Mouse (Mus musculus) ovary, postnatal 10 days (tissue): Measurements from ENCODE around the gene Myo16.

Source experiments
- DNase-seq: peaks from one replicate; pipeline ENCODE4 v3.0.0; 2022; ENCODE audit warnings: low spot score

The Myo16 gene

DNA sequence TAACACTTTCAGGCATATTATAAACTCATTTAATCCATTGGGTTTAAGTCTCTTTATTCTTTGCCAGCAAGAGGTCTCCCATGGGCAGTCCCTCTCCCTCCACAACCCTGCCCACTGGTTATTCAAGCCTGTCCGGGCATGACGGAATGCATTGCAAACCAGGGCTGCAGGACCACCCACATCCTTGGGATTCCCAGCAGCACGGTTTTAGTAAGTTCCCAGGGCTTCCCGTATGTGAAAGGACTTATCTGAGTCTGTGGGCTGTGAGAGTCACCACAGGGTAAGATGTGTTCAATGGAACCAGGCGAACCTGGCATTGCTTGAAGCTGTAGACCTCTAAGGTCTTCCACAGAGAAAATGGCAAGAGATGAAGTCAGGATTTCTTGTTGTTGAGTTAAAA is 471.6 kb downstream of the Myo16 start:
- DNase-seq = no peak

DNA sequence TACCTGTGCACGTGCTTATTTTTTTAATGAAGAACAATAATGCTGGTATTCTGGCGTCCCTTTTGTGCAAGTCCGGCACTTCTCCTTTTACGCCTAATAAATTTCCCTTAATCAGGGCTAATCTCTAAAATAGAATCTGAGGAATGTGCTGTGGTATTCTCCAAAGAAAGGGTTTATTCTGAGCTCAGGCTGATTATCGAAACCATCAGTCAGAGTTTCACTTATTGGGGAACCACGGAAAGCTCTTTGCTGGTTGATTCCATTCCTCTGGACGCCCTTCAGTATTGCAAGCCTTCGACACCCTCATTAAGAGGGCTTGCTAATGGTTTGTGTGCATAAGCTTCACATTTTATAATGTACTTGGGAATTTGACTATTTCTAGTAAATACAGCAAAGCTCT is 475.0 kb downstream of the Myo16 start:
- no peak for DNase-seq

DNA sequence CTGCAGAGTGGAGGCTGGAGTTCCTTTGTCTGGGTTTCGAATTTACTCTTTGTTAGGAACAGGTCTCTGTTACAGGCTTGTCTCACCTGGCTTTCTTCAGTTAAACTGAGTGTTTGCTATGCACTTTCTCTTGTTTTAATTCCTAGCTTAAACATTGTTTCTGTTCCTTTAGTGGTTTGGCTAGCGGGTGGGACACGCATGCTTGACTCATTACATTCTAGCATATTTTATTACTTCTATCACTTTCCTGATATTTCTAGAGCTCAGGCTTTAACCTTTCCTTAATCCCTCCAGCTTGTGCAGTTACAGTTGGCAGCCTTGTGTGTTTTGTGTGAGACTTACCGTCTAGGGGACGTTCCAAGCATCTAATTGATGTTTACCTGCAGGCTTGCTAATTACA is 476.2 kb downstream of the Myo16 start:
- no peak for DNase-seq

DNA sequence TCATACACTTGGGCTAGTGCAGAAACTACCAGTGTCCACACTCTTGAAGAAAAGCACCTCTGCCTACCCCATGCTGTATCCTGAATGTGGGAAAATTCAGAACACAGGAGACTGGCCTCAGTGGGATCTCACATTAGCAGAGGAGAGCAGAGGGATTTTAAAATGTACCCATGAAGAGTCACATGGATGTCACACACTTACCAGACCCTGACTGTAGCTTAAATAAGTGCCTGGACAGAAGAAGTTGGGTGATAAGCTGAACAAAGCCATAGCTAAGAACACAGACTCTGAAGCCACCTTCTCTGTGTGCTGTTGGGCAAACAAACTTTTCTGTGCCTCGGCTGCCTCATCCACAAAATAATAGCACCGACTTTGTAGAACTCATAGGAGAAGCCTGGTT is 477.3 kb downstream of the Myo16 start:
- no peak for DNase-seq

- no peak for DNase-seq
These were observed 478.9 kb downstream of the Myo16 start for GRCm38 (mm10) chr8:10632603-10633002.

DNA sequence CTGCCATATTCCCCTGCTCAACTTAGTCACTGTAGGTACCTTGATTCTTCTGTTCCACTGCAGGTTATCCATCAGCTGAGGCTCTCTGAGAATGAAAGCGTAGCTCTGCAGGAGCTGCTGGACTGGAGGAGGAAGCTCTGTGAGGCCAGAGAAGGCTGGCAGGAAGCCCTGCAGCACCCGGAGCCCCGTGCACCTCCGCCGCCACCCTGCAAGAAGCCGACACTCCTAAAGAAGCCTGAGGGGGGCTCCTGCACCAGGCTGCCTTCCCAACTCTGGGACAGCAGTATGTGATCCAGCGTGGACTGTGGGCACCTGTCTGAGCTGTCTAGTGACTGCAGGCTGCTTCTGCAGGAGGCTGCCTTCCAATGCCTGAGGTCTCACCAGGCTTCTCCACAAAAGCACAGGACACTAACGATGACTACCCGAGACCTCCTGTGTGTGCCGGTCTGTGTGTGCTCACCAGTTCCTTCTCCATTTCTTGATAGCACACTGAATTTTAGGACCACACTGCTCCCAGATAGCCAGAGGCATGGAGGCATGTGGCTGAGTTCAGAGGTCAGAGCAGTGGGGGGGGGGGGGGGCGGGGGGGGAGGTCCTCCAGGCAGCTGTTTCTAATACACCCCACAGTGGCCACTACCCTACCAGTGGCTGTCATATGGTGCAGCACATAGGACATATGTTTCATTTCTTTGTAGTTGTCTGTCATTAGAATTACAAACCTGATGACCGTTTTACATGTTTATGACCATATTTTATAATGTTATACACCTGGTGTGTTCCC is 479.8 kb downstream of the Myo16 start:
- no peak for DNase-seq

DNA sequence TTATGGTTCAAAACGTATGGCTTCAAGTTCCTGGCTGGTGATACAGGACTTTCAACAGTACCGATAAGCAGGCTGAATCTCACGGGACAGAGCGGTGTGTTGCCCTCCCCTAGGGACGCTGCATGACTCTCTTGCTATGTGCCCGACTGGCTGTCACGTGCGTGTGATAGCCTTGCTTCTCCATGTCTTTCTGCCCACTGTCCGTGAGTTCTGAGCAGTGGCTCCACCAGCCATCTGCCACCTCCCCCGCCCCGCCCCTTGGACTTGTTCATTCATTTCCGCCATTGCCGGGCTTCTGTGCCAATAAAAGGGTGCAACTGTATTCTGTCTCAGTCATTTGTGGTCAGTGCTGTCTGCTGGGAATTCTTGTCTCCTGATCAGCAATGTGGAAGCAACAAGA is 480.7 kb downstream of the Myo16 start:
- no peak for DNase-seq

DNA sequence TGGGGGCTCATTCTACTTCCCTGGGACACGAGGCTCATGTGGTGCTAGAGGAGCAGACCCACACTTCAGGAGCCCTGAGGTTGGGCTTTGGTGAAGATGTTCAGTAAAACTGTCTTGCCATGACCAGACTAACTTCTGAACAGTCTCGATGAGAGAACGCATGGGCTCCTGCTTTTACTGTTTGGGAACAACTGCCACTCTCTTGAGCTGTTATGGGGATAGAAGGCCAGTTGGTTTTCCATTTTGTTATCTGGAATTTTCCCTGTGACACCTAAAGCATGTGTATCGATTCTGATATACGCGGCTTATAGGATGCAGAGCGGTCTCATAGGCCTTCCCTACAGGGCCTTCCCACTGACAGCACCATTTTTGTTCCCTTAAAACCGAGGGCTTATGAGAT is 485.2 kb downstream of the Myo16 start:
- DNase-seq = no peak

- DNase-seq = no peak
These were observed 486.6 kb downstream of the Myo16 start for GRCm38 (mm10) chr8:10640176-10640810.

- DNase-seq = no peak
These were observed 487.1 kb downstream of the Myo16 start for GRCm38 (mm10) chr8:10640859-10641258.

- DNase-seq = no peak
These were observed 487.6 kb downstream of the Myo16 start for GRCm38 (mm10) chr8:10641343-10641742.

DNA sequence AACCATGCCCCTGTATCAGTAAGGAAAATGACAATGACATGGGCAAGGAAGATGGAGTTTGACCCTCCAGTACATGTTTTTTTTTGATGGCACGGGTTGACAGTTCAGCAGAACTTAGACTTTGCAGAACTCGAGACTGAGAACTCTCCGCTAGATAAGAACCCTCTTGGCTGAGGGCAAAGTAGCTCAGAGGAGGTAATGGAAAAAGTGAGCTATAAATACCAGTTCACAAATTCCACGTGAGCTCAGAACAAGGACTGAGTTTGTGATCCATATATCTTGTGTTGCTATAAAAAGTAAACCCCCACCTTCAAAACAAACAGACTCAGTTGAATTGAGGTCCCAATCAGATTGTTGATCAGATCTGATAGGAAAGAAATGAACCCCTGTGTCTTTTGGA is 489.5 kb downstream of the Myo16 start:
- no peak for DNase-seq

DNA sequence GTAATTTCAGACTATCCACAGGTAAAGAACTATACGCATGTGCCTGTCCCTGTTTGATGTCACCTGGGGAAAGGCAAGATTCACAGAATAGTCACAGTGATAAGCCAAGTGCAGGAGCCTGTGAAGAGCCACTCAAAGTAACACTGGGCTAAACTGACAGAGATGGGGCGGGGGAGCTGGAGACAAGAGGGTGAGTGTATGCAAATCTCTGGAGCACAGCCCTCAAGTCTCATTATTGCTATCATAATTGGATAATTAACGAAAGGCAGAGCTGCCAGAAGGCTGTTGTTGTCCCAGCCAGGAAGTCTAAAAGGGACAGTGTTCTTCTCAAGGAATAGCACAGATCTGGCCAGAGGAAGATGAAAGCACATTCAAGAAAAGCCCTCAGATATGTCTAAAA is 490.8 kb downstream of the Myo16 start:
- DNase-seq = no peak

GRCm38 (mm10) chr8:10645740-10646139 is 492.0 kb downstream of the Myo16 start:
- DNase-seq = no peak

- DNase-seq = no peak
These were observed 492.8 kb downstream of the Myo16 start for GRCm38 (mm10) chr8:10646485-10646884.

DNA sequence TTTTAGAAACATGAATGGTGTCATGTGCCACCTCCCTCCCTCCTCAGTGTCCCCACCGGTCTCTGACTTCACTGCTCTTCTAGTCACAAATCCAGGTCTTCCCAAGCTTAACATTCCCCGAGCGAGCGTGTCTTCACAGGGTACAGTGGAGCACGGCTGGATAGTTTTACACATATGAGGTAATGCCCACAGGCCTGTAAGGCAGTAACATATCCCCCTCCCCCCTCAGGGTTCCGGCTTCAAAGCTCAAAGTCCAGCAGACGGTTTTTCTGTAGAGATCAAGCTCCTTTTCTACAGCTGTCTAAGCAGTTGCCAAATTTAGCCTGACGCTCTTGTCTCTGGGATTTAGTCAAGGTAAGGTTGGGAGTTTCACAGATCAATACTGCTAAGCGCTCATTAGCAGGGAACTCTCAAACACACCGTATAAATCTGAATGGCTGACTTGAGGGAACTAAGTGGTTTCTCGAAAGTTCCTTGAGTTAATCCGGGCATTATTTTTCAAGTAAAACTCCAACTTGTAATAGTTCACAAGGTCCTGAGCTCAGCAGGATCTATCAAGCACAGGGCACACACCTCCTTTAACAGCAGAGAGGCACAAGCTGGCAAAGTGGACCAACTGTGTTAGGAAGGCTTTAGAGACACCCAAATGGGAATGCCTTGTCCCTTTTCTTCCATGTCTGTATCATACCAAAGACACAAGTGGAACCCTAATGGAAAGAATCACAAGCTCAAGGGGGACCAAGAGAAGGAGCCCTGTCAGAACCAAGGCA is 498.0 kb downstream of the Myo16 start:
- no peak for DNase-seq

DNA sequence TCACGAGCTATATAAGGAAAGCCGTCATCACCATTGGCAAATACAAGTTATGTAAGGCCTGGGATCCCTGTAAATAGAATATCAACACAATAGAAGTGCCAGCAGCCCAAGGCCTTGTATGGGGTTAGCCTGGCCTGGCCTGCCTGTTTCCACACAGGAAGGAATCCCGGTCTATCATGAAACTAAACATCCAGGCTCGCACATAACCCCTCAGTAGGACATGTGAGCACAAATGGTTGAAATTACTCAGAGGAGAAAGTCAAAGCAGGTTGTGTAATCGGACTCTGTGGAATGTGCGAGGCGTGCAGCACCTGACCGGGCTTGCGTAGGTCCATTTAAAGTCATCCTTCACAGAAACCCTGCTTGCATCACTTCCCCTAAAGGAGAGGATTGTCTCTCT is 499.6 kb downstream of the Myo16 start:
- no peak for DNase-seq

GRCm38 (mm10) chr8:10654922-10655518 is 501.3 kb downstream of the Myo16 start:
- no peak for DNase-seq

- DNase-seq = no peak
These were observed 510.2 kb downstream of the Myo16 start for GRCm38 (mm10) chr8:10663770-10664470.

DNA sequence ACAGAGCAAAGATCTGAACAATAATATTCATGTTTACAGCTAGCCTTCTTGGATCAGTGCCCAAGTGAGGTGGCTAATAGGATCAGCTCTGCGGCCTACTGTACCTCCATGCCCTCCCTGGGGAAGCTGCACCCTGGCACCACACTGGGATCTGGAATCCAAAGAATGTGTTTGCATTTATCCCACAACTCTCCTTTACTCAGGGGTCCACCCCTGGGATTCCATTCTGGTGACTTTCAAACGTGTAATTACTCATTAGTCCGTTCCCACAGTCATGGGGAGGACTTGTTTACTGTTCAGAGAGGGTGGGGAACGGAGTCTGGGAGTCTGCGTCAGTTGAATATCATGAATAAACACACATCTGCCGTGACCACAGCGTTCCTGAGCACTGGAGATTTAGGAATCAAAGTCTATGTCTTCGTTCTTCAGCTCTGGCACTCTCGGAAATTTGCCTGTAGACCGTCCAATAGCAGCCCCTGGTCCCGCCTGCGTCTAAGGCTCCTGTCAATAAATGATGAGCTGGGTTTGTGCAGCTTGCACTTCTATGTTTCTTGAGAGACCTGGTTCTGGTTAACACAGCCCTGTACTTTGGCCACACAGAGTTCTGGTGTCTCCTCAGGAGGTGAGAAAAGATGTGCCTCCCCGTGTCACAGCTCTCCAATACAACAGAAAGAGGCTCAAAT is 511.3 kb downstream of the Myo16 start:
- DNase-seq = no peak

DNA sequence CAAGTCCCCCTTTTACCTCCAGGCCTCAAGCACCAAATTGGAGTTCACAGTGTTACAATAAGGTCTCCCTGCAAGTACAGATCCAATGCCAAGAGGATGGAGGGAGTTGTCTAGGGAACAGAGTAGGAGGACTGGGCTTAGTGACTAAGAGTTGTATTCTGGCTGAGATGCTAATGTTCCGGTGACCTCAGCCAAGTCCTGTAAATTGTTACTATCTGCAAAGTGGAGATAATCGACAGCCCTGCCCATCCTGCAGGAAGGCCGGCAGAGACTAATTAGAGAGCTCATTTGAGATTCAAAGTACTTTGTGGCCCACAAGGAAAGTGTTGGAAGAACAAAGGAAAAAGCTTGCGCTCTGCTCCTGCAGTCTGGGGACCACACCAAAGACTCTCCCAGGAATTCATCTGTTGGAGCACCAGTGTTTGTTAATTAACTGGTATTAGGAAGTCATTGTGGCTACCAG is 512.1 kb downstream of the Myo16 start:
- DNase-seq = no peak
